Mouse (Mus musculus) E14TG2a.4 (cell line): ENCODE results near the gene Chit1.

Experiments
- H3K27me3 ChIP-seq: 2 replicates; pipeline ENCODE4 v1.6.1; 2014; ENCODE audit warnings: low read length, control low read depth; ENCODE audit not compliant: insufficient read depth
- H3K36me3 ChIP-seq: 2 replicates; pipeline ENCODE4 v1.6.1; 2014; ENCODE audit warnings: low read length, control low read depth; ENCODE audit not compliant: insufficient read depth
- H3K4me1 ChIP-seq: replicated peaks from 2 replicates; pipeline ENCODE4 v1.6.1; 2014; ENCODE audit warnings: low read depth, low read length, control low read depth
- H3K4me3 ChIP-seq: replicated peaks from 2 replicates; pipeline ENCODE4 v1.5.1; 2014; ENCODE audit warnings: mild to moderate bottlenecking, low read length
- H3K9me3 ChIP-seq: 2 replicates; pipeline ENCODE4 v1.6.1; 2014; ENCODE audit warnings: low read length, control low read depth
- CTCF ChIP-seq: conservative IDR thresholded peaks from 2 replicates; pipeline ENCODE4 v1.5.1; 2014; ENCODE audit warnings: low read length
- NANOG ChIP-seq: IDR thresholded peaks from 2 replicates; pipeline ENCODE4 v1.6.1; 2014; ENCODE audit warnings: borderline replicate concordance, low read length, mixed read lengths
- POU5F1 ChIP-seq: IDR thresholded peaks from 2 replicates; pipeline ENCODE4 v1.6.1; 2014; ENCODE audit warnings: low read length, borderline replicate concordance

Chit1 gene

DNA sequence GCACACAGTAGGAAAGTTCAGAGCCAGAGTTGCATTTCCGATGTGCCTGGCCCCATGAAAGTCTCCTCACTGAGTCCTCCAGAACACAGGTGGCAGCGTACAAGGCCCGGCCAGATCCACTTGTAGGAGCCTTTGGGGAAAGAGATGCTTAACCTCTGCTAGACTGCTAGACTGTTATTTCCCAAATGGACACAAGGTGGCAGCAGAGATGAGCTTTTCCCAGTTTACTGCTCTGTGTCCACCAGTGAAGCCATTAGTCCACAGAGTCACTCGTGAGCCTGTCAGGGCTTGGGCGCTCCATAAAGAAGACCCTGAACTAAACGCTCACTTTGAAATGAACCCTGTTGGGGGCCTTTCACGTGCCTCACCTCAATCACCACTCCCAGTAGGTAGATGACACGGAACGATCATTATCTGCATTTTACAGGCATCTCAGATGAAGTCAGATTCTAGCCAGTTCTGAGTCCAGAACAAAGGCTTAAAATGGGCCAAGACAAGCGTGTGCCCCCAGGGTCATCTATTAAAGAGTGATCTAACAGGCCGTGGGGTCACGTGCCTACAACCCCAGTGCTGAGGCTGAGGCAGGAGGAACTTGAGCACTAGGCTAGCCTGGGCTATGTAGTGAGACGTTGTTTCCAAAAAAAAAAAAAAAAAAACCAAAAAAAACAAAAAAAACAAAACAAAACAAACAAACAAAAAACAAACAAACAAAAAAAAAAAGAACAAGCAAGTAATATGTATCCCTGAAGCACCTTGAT lies 40.8 kb downstream of the Chit1 start:
- Histone ChIP-seq H3K27me3 (0 out of 2 replicates have a peak, but pooled peaks cover 7% of the 10 kb centered on the region), H3K9me3 (0 out of 2 replicates have a peak, but pooled peaks cover 3% of the 10 kb centered on the region), H3K4me3 (no peak overlapping the region), H3K4me1 (peaks cover 17% of the 10 kb centered on the region), H3K36me3 (no peaks in the 10 kb centered on the region)
- TF ChIP-seq CTCF (peak; percentile 85), NANOG (no peak)

DNA sequence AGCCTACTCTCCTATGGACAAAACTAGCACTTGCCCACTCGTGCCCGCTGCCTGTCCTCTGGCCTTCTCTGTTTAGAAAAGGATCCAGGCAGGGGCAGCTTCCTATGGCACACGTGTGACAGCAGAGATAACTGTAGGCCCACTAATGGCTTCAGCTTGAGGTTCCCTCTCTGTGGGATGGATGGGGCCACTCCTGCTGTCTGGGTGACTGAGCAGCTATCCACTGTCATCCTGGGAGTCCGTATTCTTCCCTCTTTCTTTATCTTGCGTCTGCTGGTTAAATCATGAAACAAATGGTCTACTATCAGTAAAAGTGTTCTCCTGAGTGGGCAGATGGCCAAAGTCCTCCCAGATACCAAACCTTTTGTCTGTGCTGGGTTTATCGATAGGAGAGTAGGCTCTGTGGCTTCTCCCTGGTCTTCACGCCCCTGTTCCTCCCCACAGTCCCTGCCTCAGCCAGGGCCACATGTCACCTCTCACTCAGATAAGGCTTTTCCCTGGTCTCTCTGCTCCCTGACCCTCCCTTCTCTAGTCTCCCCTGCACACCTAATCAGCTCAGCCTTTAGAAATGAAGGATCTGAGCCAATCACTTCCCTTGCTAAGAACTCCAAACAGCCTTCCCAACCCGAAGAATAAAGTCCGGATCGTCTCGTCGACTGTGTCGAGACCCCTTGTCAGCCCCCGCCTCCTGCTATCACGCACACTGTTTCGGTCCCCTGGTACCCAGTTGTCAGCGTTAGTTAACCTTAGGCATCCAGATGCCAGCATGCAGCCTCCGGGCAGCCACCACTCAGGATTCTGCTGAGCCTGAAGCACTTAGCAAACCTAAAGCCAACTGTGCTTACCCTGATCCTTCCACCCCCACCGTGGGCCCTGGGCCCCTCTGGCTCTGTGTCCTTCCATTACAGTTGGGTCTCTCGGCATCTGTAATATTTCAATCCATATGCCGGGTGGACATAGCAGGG lies 41.9 kb downstream of the Chit1 start:
- Histone ChIP-seq H3K27me3 (0 out of 2 replicates have a peak, but pooled peaks cover 7% of the 10 kb centered on the region), H3K36me3 (no peaks in the 10 kb centered on the region), H3K4me3 (no peak overlapping the region), H3K4me1 (peaks cover 17% of the 10 kb centered on the region), H3K9me3 (0 out of 2 replicates have a peak, but pooled peaks cover 3% of the 10 kb centered on the region)
- TF ChIP-seq NANOG (no peak), POU5F1 (no peak), CTCF (no peak)

DNA sequence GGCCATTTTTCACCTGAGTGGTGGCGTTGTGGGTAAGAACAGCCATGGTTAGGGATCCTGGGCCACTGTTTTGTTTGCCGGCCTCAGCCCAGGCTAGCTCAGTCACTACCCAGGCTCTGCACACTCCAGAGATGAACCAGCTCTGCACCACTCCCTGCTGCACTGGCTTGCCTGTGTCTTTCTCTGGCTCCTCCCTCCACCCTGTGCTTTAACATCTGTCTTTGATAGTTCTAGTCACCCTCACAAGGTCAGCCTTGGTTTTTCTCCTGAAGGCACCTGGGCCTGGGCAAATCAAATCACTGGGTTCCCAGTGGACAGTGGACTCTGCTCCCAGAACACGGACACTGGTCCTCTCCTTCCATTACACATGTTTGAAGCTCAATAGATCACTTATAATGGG lies 43.1 kb downstream of the Chit1 start:
- peaks cover 17% of the 10 kb centered on the region for H3K4me1 ChIP-seq
- 0 out of 2 replicates have a peak, but pooled peaks cover 7% of the 10 kb centered on the region for H3K27me3 ChIP-seq
- TF ChIP-seq POU5F1 (no peak), NANOG (no peak), CTCF (no peak)
- no peak overlapping the region for H3K4me3 ChIP-seq
- H3K9me3 ChIP-seq = 0 out of 2 replicates have a peak, but pooled peaks cover 3% of the 10 kb centered on the region
- H3K36me3 ChIP-seq = no peaks in the 10 kb centered on the region

- peaks cover 7% of the 10 kb centered on the region; the same call in 1 of the 2 replicates for H3K27me3 ChIP-seq
- peaks cover 17% of the 10 kb centered on the region for H3K4me1 ChIP-seq
- H3K9me3 ChIP-seq = 0 out of 2 replicates have a peak, but pooled peaks cover 3% of the 10 kb centered on the region
- TF ChIP-seq CTCF (peak; percentile 71), POU5F1 (no peak)
- no peak overlapping the region for H3K4me3 ChIP-seq
- H3K36me3 ChIP-seq = no peaks in the 10 kb centered on the region
These were observed 43.6 kb downstream of the Chit1 start for GRCm38 (mm10) chr1:134154655-134155054.

DNA sequence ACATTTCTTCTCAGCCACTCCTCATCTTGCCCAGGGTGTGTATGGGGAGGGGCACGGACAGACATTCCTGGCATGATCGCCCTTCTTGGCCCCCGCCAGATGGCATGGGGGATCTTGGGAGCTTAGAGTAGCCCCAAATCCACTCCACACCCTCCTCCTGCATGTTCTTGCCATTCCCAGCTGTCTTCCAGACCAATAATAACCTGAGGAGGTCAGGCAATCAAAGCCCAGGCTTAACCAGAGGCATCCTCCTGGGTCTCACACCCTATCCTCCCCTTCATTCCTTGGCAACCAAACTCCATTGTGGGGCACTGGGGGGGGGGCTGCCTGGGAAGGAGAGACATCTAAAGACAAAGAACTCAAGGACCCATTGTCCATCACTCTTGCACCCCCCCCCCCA lies 49.4 kb downstream of the Chit1 start:
- H3K4me1 ChIP-seq = peaks cover 11% of the 10 kb centered on the region
- H3K27me3 ChIP-seq = no peaks in the 10 kb centered on the region; the same call in 1 of the 2 replicates
- no peak overlapping the region for H3K4me3 ChIP-seq
- TF ChIP-seq CTCF (no peak), NANOG (no peak), POU5F1 (no peak)
- no peaks in the 10 kb centered on the region for H3K9me3 ChIP-seq
- H3K36me3 ChIP-seq = no peaks in the 10 kb centered on the region

DNA sequence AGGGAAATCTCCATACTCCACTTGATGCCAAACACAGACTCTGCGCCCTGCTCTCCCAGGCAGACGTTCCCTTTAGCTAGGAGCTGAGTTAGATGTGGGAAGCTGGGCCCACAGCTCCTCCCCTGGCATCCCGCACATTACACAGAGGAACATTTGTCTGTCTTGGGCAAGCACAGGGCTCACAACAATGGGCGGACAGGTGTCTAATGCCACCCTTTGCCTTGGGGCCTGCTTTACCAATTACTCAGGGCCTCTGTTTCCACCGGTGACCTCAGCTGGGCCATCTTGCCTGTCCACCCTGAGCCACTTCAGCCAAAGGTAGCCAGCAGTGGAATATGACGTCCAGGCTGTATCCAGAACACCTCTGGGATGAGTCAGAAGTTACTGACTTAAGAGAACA lies 50.4 kb downstream of the Chit1 start:
- Histone ChIP-seq H3K4me1 (peaks cover 11% of the 10 kb centered on the region), H3K4me3 (no peak overlapping the region), H3K9me3 (no peaks in the 10 kb centered on the region), H3K27me3 (peaks cover under 1% of the 10 kb centered on the region; the same call in 1 of the 2 replicates), H3K36me3 (no peaks in the 10 kb centered on the region)
- TF ChIP-seq POU5F1 (no peak), NANOG (no peak), CTCF (no peak)

DNA sequence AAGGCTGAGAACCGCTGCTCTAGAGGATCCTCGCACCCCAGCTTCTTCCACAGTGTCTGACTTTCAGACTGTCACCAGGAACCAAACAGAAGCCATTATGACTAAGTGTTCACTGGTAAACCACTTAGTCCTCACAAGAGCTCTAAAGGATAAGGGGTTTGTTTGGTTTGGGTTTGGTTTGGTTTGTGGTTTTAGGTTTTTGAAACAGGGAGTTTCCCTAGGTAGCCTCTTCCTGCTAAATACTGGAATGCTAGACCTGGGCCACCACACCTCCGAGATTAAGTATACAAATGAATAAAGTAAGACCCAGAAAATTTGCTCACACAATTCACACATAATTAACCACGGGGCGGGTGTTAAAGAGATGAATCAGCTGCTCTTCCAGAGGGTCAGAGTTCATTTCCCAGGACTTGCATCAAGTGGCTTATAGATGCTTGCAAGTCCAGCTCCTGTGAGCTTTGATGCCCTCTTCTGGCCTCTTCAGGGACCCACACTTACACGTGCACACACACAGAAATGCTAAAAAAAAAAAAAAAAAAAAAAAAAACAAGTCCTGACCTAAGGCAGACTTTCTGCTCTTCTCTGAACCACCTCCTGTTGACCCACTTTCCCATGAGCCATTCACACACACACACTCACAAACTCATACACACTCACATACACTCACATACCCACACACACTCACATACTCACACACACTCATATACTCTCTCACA lies 51.6 kb downstream of the Chit1 start:
- H3K4me3 ChIP-seq = no peak overlapping the region
- peaks cover 11% of the 10 kb centered on the region for H3K4me1 ChIP-seq
- TF ChIP-seq CTCF (no peak), NANOG (no peak), POU5F1 (no peak)

More for the DNA sequence above, 51.6 kb downstream of the Chit1 start:
- Histone ChIP-seq H3K27me3 (peaks cover 3% of the 10 kb centered on the region; the same call in 1 of the 2 replicates), H3K9me3 (no peaks in the 10 kb centered on the region), H3K36me3 (no peaks in the 10 kb centered on the region)
